Mouse (Mus musculus) E14TG2a.4 (cell line): Measurements from ENCODE around the gene Umad1.

Source experiments
- CTCF ChIP-seq: conservative IDR thresholded peaks from 2 replicates; pipeline ENCODE4 v1.5.1; 2014; ENCODE audit warnings: low read length
- NANOG ChIP-seq: IDR thresholded peaks from 2 replicates; pipeline ENCODE4 v1.6.1; 2014; ENCODE audit warnings: borderline replicate concordance, low read length, mixed read lengths
- POU5F1 ChIP-seq: IDR thresholded peaks from 2 replicates; pipeline ENCODE4 v1.6.1; 2014; ENCODE audit warnings: low read length, borderline replicate concordance

DNA sequence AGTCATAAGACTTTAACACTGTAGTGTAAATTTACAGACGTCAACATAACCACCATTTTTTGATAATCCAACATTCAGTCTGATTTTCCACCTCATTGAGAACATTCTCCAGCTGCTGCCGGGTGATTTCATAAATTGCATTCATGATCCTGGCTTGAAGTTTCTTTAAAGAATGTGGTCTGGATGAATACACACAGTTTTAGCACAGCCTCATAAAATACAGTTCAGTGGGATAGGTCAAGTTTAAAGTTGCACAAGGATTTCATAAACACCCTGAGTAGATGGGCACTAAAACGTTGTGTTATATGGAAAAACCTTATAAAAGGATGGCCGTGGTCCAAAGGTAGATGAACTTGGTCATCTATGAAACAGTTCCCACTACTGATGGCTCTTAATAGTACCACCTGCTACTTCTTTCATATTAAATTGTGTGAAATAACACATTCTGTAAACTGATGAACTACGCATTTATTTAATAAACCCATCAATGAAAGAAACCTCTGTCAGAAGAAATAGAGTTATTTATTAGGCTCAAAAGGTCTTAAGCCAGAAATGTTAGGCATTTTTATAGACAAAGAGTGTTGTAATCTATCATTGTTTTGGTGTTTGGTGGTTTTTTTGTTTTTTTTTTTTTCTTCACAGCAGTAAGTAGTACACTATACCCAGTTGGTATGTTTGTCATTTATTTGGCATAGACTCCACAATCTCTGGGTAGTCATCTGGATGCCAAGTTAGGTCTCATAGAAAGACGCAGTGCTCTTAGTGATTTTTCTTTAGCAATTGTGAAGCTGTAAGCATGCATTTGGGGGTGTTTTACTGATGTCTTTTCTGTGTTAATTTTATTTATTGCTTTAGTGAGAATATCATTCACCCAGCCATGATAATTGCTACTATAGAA lies 49.0 kb downstream of the Umad1 start:
- TF ChIP-seq CTCF (no peak), POU5F1 (no peak), NANOG (no peak)
